Mouse (Mus musculus) heart, postnatal 0 days (tissue): ENCODE measurements around the gene Dnajb8.

ENCODE experiments used
- CTCF ChIP-seq: IDR thresholded peaks from 2 replicates; pipeline ENCODE4 v1.5.1; 2016; ENCODE audit warnings: antibody characterized with exemption, control low read depth, low read depth
- EP300 ChIP-seq: IDR thresholded peaks from 2 replicates; pipeline ENCODE4 v1.6.1; 2016; ENCODE audit warnings: antibody characterized with exemption, low read depth

DNA sequence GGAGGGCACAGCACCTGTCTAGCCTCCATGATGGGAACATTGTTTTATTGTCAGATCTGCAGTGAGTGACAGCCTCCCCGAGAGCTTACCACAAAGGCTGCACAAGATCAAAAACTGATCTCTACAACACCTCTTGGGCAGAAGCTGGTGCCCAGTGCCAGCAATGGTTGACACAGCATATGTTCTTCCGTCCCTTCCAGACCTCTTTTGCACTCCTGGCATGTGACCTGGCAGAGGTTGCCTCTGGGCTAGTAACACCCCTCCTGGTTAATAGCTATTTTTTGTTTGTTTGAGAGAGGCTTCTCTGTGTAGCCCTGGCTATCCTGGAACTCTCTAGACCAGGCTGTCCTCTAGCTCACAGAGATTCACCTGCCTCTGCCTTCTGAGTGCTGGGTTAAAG lies 56.1 kb downstream of the Dnajb8 start:
- TF ChIP-seq CTCF (no peak), EP300 (no peak)
